Mouse (Mus musculus) cerebellum, adult 2 months (tissue): Measurements from ENCODE around the gene Wnt2b. TPM values are rescaled to one million over a fixed set of nuclear protein-coding genes. Genes with fewer than 3 reads are reported as not detected.

Experiments used
- DNase-seq, 2 experiments: peaks; one replicate each; pipeline ENCODE4 v3.0.0; 2021
- H3K27ac ChIP-seq: fragments of 200-500 bp; 2 replicates; pipeline ENCODE4 v1.5.1; 2012; ENCODE audit warnings: low read length, control low read depth, inconsistent platforms; ENCODE audit not compliant: insufficient read depth
- H3K27me3 ChIP-seq: fragments of 200-500 bp; 2 replicates; pipeline ENCODE4 v1.6.1; 2012; ENCODE audit warnings: inconsistent platforms, mild to moderate bottlenecking, low read length, moderate library complexity; ENCODE audit not compliant: control insufficient read depth, insufficient read depth
- H3K4me1 ChIP-seq: fragments of 200-500 bp; 2 replicates; pipeline ENCODE4 v1.6.1; 2011; ENCODE audit warnings: low read length; ENCODE audit not compliant: control insufficient read depth, insufficient read depth
- H3K4me3 ChIP-seq: fragments of 200-500 bp; replicated peaks from 2 replicates; pipeline ENCODE3; 2011; ENCODE audit warnings: mild to moderate bottlenecking, low read depth, low read length, control low read depth; ENCODE audit not compliant: insufficient read depth
- CTCF ChIP-seq: fragments of 200-500 bp; IDR thresholded peaks from 2 replicates; pipeline ENCODE4 v1.5.1; 2011; ENCODE audit warnings: low read depth, mild to moderate bottlenecking, control low read depth, low read length, moderate library complexity, borderline replicate concordance; ENCODE audit not compliant: insufficient read depth
- POLR2A ChIP-seq: fragments of 200-500 bp; IDR thresholded peaks from 2 replicates; pipeline ENCODE4 v1.6.1; 2011; ENCODE audit warnings: low read length, control low read depth, borderline replicate concordance; ENCODE audit not compliant: insufficient read depth
- WGBS: fragments of 180-500 bp; shearing (Covaris S2); methylation state at CpG from one replicate; pipeline ENCODE4 v1.1.7; 2018; 5-methylcytosine and 5-hydroxymethylcytosine counted together
- polyA plus RNA-seq: library from polyadenylated mRNA; depleted of rRNA; stranded (reverse); fragments of >200 nt; gene quantifications from 2 replicates; pipeline ENCODE4 v1.2.3, GENCODE M21; 2012; rRNA removed

The Wnt2b gene
- 0.40 and 0.44 TPM in 2 replicates for polyA plus RNA-seq

DNA sequence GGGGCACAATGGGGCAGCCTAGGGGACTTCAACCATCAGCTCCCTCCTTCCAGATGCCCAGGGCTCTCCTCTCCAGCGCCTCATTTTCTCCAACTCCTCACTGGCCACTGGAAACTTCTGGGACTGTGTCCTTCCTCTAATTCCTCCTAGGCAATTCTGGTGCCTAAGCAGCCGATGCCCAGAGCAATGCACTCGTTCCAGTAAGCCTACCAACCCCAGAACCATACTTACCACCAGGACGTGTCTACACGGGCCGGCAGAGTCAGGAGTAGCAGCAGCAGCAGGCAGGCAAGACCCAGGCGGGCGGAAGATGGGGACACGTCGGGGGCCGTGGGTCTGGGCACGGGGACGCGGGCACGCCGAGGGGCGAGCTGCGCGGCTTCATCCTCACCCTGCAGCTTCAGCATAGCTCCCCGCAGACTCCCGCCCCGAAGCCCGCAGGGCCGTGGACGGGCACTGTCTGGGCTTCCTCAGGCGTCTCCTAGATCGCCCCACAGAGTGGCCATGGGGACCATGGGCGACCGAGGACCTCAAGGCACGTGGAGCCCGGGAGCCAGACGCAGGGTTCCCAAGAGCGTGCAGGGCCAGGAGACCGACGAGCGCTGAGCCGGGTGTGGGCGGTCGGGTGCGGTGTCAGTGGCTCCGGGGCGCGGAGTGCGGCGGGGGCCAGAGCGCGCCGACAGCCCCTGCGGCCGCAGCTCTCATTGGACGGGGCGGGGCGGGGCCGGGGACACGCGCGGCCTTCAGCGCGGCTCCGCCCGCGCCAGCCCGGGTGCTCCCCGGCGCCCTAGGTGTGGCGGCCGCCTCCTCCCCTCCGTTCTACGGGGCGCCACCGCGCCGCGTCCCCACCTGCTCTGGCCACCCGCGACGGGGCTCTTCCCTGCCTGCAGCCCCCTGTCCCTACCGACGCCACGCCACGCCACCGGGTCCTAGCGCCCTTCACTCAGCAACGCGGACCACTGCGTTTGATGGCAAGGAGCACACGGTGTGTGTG is at the start of gene Wnt2b:
TSS of gene Wnt2b (minus strand) at position 856 of the 994 bp plus-strand sequence.
- DNase-seq, result no peak
- Histone ChIP-seq H3K4me1 (peaks cover 5% of the 10 kb centered on the region; the same call in 1 of the 2 replicates), H3K27me3 (peaks cover 7% of the 10 kb centered on the region; the same call in 1 of the 2 replicates), H3K27ac (no peak within 1 kb of the TSS), H3K4me3 (peak within 1 kb of the TSS; percentile 8)
- TF ChIP-seq CTCF (no peak), POLR2A (no peak)
- WGBS, result 2% methylated on average over 62 of the region's 87 CpGs

DNA sequence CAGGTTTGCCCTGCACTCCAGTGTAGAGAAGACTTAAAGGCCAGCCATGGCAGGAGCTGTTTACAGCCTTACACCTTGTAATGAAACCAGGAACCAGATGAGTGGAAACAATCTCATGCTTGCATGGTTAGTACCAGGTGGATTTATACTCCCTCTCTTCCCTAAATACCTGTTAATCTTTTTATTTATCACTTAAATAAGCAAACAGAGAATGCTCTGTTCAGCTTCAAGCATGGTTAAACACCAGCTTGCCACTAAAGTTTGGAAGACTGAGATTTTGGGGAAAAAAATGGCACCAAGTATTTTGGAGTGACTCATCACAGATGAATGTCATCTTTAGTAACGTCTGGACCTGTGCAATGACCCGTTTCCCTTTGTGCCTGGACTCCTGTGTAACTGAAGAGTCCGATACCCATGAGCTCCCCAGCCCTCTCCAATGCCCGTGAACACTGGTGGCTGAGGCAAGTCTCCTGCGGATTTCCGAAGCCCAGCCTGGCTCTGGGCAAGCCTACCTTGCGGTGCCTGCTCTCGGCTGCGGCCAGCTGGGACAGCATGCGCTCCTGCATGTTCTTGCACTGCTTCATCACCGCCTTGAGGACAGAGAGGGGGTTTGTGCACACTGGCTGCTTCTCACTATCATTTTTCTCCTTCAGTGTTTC is 49.1 kb upstream of the Wnt2b start:
- 89% methylated on average over 11 of the region's 11 CpGs for WGBS
- DNase-seq, result no peak
- no peaks in the 10 kb centered on the region for H3K4me1 ChIP-seq
- no peak for TF ChIP-seq POLR2A
- no peak for TF ChIP-seq CTCF
- H3K4me3 ChIP-seq, result no peak overlapping the region
- H3K27ac ChIP-seq, result no peak overlapping the region
- no peaks in the 10 kb centered on the region for H3K27me3 ChIP-seq

- 90% methylated on average over 9 of the region's 9 CpGs for WGBS
- TF ChIP-seq CTCF, result no peak
- no peak for TF ChIP-seq POLR2A
- H3K27me3 ChIP-seq, result no peaks in the 10 kb centered on the region
- no peaks in the 10 kb centered on the region for H3K4me1 ChIP-seq
- H3K4me3 ChIP-seq, result no peak overlapping the region
- no peak overlapping the region for H3K27ac ChIP-seq
- DNase-seq, result no peak
Observed at GRCm38 (mm10) chr3:105008070-105008469, 46.3 kb upstream of the Wnt2b start.

GRCm38 (mm10) chr3:105006101-105006500 is 44.4 kb upstream of the Wnt2b start:
- Histone ChIP-seq H3K27ac (no peak overlapping the region), H3K27me3 (no peaks in the 10 kb centered on the region), H3K4me3 (no peak overlapping the region), H3K4me1 (no peaks in the 10 kb centered on the region)
- WGBS, result 93% methylated on average over 6 of the region's 6 CpGs
- TF ChIP-seq POLR2A (no peak), CTCF (no peak)
- DNase-seq, result no peak

- H3K4me3 ChIP-seq, result no peak overlapping the region
- no peaks in the 10 kb centered on the region for H3K4me1 ChIP-seq
- DNase-seq, result no peak
- H3K27me3 ChIP-seq, result no peaks in the 10 kb centered on the region
- no peak overlapping the region for H3K27ac ChIP-seq
- no peak for TF ChIP-seq CTCF
- TF ChIP-seq POLR2A, result no peak
- WGBS, result 79% methylated on average over 20 of the region's 20 CpGs
Observed at GRCm38 (mm10) chr3:105005561-105006065, 43.9 kb upstream of the Wnt2b start.

DNA sequence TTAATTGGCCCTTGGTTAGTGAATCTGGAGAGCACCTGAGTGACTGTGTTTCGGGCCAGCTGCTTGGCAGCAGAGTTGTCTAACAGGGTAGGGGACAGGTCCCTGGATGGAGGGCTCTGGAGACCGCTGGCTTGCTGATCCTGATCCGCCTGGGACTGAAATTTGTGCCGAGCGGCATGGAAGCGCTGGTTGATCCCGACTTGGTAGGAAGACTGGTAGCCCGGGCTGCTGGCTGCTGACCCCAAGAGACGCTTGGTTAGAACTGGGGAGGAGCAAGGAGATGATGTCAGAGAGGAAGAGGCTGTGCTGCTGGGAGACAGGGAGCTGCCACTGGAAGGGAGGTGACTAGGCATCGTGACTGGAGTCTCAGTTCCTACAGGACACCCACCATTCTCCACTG is 43.3 kb upstream of the Wnt2b start:
- H3K27ac ChIP-seq, result no peak overlapping the region
- no peaks in the 10 kb centered on the region for H3K27me3 ChIP-seq
- no peak for DNase-seq
- 89% methylated on average over 10 of the region's 10 CpGs for WGBS
- no peaks in the 10 kb centered on the region for H3K4me1 ChIP-seq
- TF ChIP-seq POLR2A (no peak), CTCF (no peak)
- no peak overlapping the region for H3K4me3 ChIP-seq

DNA sequence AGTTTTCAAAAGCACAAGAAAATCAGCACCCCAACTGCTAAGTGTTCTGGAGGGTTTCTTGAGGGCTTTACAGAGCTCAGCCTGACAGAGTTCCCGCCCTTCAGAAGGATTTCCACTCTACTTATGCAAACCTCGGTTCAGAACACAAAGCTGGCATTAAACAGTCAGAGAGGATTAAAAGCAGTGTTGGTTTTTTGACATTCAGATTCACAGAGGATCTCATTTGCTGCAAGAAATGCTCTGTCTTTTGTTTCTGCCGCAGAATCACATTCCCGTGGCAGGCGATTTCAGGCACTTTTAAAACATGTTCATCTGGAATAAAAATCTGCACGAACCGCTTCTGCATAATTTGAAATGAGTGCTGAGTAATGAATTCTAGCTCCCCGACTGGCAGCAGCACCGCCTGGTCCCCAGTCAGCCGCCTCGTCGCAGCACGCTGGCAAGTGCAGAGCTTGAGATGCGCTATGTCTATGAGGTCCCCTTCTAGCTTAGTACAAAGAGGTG is 42.3 kb upstream of the Wnt2b start:
- Histone ChIP-seq H3K27ac (no peak overlapping the region), H3K4me3 (no peak overlapping the region), H3K27me3 (no peaks in the 10 kb centered on the region), H3K4me1 (no peaks in the 10 kb centered on the region)
- TF ChIP-seq CTCF, result no peak
- no peak for TF ChIP-seq POLR2A
- no peak for DNase-seq
- 76% methylated on average over 14 of the region's 14 CpGs for WGBS

GRCm38 (mm10) chr3:105001374-105001773 is 39.7 kb upstream of the Wnt2b start:
- Histone ChIP-seq H3K4me1 (no peaks in the 10 kb centered on the region), H3K27me3 (no peaks in the 10 kb centered on the region), H3K27ac (no peak overlapping the region), H3K4me3 (no peak overlapping the region)
- TF ChIP-seq CTCF, result no peak
- no peak for TF ChIP-seq POLR2A
- DNase-seq, result no peak
- WGBS, result 64% methylated on average over 6 of the region's 6 CpGs
